Mouse (Mus musculus) left cerebral cortex, postnatal 25 days (tissue): ENCODE measurements around the gene Sars. TPM values are rescaled to one million over a fixed set of nuclear protein-coding genes. Genes with fewer than 3 reads are reported as not detected.
A peak's percentile ranks its signal among the peaks of the same experiment; 100 is the strongest.

Source experiments
- DNase-seq, 2 experiments: peaks; one replicate each; pipeline ENCODE4 v3.0.0; 2022; ENCODE audit warnings: low spot score in 2 of 2, mixed read lengths in 1 of 2
- intact Hi-C: fragments of 180-260 bp; cut with DNase I; formaldehyde crosslinking; loops from one replicate; pipeline ENCODE4 v1.15.1; 2025
- total RNA-seq, 2 experiments: library from RNA; stranded (reverse); gene quantifications; 2 replicates each; pipeline ENCODE4 v1.2.3; 2021

The Sars gene
- 100 to 1,000 TPM; 207 to 212 TPM for total RNA-seq

DNA sequence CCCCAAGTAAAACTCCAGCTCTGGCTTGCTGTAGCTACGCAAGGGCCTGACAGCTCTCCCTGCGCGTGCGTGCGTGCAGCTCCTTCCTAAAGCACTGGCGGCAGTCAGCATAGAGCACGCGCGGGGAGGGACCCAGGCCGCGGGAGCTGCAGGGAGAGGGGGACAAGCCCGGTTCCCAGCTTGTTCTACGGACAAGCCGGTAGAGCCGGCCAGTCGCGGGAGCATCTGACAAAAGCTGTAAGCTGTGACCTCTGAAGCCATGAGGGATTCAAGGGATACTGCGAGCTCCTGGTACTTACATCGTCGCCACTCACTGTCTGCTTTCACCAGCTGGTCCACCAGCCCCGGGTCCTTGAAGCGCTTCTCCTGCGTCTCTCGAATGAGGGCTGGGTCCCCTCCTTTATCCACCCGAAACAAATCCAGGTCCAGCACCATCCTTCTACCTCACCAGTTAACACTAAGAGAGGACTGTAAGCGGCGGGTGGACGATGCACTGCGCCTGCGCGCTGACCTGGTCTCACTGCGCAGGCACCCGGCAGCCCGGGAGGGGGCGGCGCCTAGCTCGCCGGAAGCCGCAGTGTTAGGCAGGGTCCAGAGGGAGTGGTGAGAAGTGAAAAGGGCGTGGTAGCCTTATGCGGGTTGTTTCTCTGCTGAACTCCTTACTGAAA, at the start of gene Sars:
Gene Sars (minus strand): TSS at position 512 of the 668 bp plus-strand sequence.
- intact Hi-C loops, result no loop called here
- DNase-seq, result peak; percentile 88 to 93

DNA sequence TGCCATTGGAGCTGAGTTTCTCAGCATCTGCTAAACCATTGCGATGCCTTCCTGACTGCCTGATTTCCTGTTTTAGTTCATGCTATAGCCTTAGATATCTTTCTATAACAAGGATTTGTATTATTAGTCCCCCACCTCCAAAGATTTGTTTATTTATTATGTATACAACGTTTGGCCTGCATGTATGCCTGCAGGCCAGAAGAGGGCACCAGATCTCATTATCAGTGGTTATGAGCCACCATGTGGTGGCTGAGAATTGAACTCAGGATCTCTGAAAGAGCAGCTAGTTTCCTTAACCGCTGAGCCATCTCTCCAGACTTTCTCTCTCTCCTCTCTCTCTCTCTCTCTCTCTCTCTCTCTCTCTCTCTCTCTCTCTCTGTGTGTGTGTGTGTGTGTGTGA, 45.0 kb upstream of the Sars start:
- no peak for DNase-seq
- intact Hi-C loops, result no loop called here

DNA sequence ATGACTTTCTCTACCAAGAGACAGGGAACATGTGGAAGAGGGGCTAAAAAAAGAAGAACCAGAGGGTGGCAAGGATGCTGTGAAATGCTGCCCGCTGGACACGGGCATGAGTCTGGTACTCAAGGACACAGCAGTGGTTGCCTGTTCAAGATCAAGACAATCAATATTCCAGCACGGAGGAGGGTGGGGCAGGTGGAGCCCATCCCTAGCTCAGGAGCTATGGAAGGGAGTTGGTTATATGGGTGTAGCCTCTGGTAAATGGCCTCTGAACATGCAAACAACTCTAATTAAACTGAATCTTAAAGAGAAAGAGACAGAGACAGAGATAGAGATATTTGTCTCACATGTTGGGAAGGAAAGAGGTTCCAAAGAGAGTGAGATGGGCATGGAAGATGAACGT, 39.7 kb upstream of the Sars start:
- intact Hi-C loops, result no loop called here
- DNase-seq, result no peak

- intact Hi-C loops, result no loop called here
- DNase-seq, result no peak
Observed at GRCm38 (mm10) chr3:108478800-108479199, 33.8 kb upstream of the Sars start.

DNA sequence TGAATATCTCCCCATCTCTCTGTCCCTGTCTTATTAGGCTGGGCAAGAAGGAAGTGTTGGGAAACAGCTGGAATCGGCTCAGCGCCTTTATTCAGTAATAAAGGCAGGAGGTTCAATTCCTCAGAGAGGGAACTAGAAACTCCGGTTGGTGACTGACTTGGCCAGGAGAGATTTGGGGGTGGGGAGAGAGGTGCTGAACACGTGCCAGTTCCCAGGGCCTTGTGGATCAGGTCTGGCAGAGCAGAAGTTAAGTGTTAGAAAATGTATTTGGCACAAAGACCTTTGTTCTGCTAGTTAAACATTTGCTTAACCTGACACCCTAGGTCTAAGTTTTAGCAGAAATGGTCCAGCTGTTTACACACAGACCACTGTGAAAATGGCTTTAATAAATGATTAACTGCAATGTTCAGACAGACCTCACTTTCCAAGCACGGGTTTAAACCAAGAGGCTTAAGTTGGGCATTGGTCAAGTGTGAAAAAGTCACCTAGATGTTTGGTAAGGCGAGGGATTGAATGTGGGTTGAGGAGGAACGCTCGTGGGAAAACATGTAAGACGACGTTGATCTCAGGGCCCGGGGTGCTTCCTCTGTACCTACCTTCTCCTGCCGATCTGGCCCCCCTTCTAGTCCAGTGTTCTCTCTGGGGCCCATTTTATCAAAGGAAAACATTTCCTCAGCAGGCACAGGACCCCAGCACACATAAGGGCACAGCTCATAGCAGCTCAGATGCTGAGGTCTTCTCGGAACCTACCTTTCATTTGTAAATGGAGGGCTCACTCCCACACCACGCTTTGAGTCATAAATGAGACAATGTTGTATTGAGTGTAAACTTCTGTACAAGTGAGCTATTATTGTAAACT, 32.0 kb upstream of the Sars start:
- intact Hi-C loops, result no loop called here

DNA sequence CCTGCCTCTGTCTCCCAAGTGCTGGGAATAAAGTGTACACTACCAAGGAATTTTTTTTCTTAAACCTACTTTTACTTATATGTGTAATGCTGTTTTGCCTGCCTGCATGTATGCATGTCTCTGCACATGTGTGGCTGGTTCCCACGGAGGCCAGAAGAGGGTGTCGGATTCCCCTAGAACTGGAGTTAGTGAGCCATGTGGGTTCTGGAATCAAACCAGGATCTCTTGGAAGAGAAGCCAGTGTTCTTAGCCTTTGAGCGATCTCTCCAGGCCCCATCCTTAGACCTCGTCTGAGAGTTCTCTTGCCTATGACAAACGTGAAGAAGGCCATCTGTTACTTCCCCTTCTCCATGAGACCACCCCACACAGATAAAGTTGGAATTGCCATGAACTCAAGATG, 30.5 kb upstream of the Sars start:
- DNase-seq, result no peak
- intact Hi-C loops, result no loop called here

More for the DNA sequence above, 32.0 kb upstream of the Sars start:
- DNase-seq, result no peak

GRCm38 (mm10) chr3:108474969-108475368, 30.0 kb upstream of the Sars start:
- no peak for DNase-seq
- intact Hi-C loops, result no loop called here

GRCm38 (mm10) chr3:108467760-108468159, 22.8 kb upstream of the Sars start:
- DNase-seq, result no peak
- intact Hi-C loops, result no loop called here

GRCm38 (mm10) chr3:108466425-108466824, 21.4 kb upstream of the Sars start:
- intact Hi-C loops, result no loop called here
- peak; percentile 22 to 35 for DNase-seq

- intact Hi-C loops, result no loop called here
- DNase-seq, result peak in 1 of 2 experiments; percentile 18
Observed at GRCm38 (mm10) chr3:108458866-108459265, 13.9 kb upstream of the Sars start.

DNA sequence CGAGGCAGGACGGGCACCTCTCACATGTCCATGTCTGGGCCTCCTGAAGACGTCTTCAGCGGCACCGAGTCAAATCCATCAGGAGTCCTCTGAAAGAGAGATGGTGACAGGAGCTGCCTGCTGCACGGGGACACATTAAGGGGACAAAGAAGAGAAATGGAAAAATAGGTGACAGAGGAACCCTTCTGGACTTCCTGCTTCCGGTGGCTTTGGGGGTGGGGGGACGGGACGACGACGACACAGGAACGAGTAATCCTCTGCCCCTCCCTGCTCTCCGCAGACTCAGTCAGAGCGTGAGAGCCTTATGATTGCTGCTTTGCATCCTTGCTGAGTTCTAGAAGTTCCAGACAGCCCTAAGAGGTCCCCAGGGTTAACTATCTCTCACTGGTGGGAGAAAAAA, 13.4 kb upstream of the Sars start:
- intact Hi-C loops, result no loop called here

DNA sequence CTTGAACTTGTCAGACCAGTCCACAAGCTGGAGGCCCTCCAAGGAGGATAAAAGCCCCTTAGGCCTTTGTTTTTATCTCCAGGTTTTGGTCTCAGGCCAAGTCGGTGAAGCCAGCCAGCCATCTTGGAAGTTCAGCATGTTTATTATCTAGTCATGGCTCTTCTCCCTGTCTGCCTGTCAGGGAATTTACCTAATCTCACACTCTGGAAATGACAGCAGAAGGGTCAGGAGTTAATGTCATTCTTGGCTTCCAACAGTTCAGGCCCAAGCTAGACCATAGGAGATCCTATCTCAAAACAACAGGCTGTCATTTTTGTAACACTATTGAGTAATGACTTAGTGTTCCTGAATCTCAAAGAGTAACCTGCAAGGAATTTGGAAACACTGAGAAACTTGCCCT, 9.2 kb upstream of the Sars start:
- intact Hi-C loops, result no loop called here
- DNase-seq, result no peak

More for the DNA sequence above, 13.4 kb upstream of the Sars start:
- no peak for DNase-seq

DNA sequence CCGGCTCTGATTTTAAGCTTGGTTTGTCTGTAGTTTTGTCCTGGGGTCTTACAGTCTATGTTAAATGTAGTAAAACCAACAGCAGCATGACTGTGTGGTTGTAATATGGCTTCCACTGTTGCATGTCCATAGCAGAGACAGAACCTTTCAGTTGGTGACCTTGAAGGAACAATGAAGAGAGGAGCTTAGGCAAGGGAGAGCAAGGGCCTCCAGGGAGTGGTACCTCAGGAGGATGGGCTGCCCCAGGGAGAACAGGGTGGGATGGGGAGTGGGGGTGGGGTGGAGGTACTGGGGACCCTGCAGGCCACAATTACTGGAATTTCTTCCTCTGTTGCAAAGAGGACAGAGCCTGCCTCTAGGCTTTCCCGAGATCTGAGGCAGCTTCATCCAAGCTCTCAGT, 7.0 kb upstream of the Sars start:
- intact Hi-C loops, result no loop called here
- no peak for DNase-seq

DNA sequence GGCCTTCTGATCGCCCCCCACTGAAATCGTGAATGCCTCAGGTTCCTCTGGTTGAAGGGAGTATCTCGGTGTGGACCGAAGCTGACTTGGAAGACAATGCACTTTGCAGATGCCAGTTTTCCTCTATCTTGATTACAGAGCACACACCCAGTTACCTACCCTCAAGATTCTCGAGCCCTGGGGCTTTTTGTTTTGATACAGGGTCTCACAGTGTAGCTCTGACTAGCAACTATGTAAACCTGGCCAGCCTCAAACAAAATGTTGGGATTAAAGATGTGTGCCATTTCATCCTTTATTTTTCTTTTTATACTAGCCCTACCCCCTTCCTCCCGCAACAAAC, 327 bp upstream of the Sars start:
- intact Hi-C loops, result no loop called here
- DNase-seq, result no peak

DNA sequence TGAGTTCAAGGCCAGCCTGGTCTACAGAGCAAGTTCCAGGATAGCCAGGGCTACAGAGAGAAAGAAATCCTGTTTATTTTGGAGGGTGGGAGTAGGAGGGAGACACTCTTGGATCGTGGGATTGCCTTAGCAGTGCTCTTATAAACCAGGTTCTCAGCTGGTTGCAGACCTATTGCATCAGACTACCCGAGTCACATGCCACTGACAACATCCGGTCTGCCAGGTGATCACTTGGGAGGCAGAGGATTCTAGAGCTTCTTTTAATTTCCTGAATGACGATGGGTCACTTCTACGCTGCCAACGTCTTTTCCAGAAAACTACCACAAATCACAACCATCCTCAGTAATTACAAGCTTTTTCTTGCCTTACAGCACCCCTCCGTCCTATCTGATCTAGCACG, 980 bp downstream of the Sars start:
- DNase-seq, result peak; percentile 52 to 57
- intact Hi-C loops, result no loop called here

- intact Hi-C loops, result loop anchor here (5.0 kb wide), 1 partner anchor 34 kb away; no protein-coding TSS in a partner anchor
- DNase-seq, result no peak
Observed at GRCm38 (mm10) chr3:108436380-108436714, 8.7 kb downstream of the Sars start.

GRCm38 (mm10) chr3:108435701-108436379, 9.2 kb downstream of the Sars start:
- DNase-seq, result no peak
- intact Hi-C loops, result loop anchor here (5.0 kb wide), 1 partner anchor 34 kb away; no protein-coding TSS in a partner anchor

DNA sequence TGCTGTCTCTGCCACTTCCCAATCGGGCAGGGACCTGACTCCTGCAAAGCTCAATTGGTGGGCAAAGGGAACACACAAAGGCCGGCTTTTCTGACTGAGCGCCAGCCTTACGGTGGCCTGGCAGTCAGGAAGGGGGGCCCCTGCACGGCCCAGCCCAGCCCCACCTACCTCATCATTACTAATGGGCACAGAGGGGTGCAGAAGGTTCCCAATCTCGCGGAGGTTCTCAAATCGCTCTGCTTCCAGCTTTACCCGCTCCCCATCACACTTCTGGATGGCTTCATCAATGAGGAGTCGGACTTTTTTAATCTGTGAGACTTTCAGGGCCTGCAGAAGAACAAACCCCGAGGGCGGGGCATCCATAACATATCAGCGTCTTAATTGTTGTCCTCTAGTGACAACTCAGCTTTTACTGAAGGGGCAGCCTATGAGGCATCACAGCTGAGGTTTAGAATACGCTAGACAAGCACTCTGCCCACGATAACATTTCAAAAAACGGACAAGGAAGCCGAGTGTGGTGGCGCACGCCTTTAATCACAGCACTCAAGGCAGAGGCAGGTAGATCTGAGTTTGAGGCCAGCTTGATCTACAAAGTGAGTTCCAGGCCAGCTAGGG, 11.0 kb downstream of the Sars start:
- no peak for DNase-seq
- intact Hi-C loops, result no loop called here

GRCm38 (mm10) chr3:108433188-108433880, 11.7 kb downstream of the Sars start:
- intact Hi-C loops, result no loop called here
- DNase-seq, result no peak
